Comparison of ENCODE assay signal across 28 mouse cellular contexts in genomic region chr9:78095686-78096085, GRCm38 (mm10). TPM values are rescaled to one million over a fixed set of nuclear protein-coding genes. Genes with fewer than 3 reads are reported as not detected.
"Had no signal": no experiment of that assay in that cellular context is flagged by ENCODE, and none has a peak within 500 bp of the region (broad histone marks: within the 10 kb centered on the region; RNA-seq: fewer than 3 reads in every experiment).

No protein-coding gene starts in this region.

- H3K4me3 ChIP-seq: heart, adult 2 months; heart, embryonic 13.5 days; heart, embryonic 15.5 days; hindbrain, embryonic 10.5 days; hindbrain, embryonic 12.5 days; intestine, embryonic 15.5 days; layer of hippocampus, adult 2 months; left cerebral cortex, adult 2 months; limb, embryonic 10.5 days; limb, embryonic 12.5 days; liver, embryonic 13.5 days; liver, embryonic 15.5 days had no signal

- ATAC-seq: forebrain, embryonic 16.5 days; hindbrain, embryonic 16.5 days; inflammation-experienced regulatory T-cells, adult 6 months; intestine, embryonic 15.5 days; intestine, postnatal 0 days had no signal

- H3K27ac ChIP-seq: heart, adult 2 months; heart, embryonic 13.5 days; heart, embryonic 15.5 days; hindbrain, embryonic 10.5 days; hindbrain, embryonic 12.5 days; hindbrain, embryonic 14.5 days; intestine, embryonic 15.5 days; layer of hippocampus, adult 2 months; left cerebral cortex, adult 2 months; limb, embryonic 10.5 days; limb, embryonic 12.5 days; liver, embryonic 13.5 days; liver, embryonic 15.5 days had no signal

- DNase-seq: heart, adult 2 months; heart, postnatal 4 days; kidney, adult 18-20 months; kidney, adult 8-10 months; kidney, postnatal 10 days; kidney, postnatal 4 days; liver, embryonic 13.5 days had no signal

RNA-seq across cellular contexts. Expression of gene Gcm1, which starts 44.0 kb away (rescaled TPM):
- total RNA-seq: granulocyte monocyte progenitor cell, adult 5-6 weeks; heart, adult 2 months; heart, postnatal 25 days; heart, postnatal 4 days; layer of hippocampus, adult 2 months; layer of hippocampus, postnatal 10 days; layer of hippocampus, postnatal 25 days; left cerebral cortex, adult 2 months; left cerebral cortex, postnatal 14 days; left cerebral cortex, postnatal 36 days had no signal
